Mouse (Mus musculus) hindbrain, embryonic 16.5 days (tissue): Measurements from ENCODE around the gene Duoxa2. TPM values are rescaled to one million over a fixed set of nuclear protein-coding genes. Genes with fewer than 3 reads are reported as not detected.
A peak's percentile ranks its signal among the peaks of the same experiment; 100 is the strongest.

Source experiments
- ATAC-seq: fragments of 200-750 bp; cut with Nextera tagmentation; 2 replicates; pipeline ENCODE4 v1.8.0; 2017; ENCODE audit warnings: moderate TSS enrichment, moderate library complexity
- H3K27ac ChIP-seq: fragments of 300-500 bp; sonication (generic); 2 replicates; pipeline ENCODE4 v1.5.1; 2014; ENCODE audit warnings: low read depth, mild to moderate bottlenecking, control low read depth, low read length, moderate library complexity
- H3K27me3 ChIP-seq: fragments of 300-500 bp; sonication (generic); replicated peaks from 2 replicates; pipeline ENCODE4 v1.6.1; 2014; ENCODE audit warnings: low read length; ENCODE audit not compliant: control insufficient read depth, insufficient read depth
- H3K36me3 ChIP-seq: fragments of 300-500 bp; sonication (generic); 2 replicates; pipeline ENCODE4 v1.6.1; 2014; ENCODE audit warnings: mild to moderate bottlenecking, low read length, moderate library complexity, mixed read lengths; ENCODE audit not compliant: control insufficient read depth, insufficient read depth
- H3K4me1 ChIP-seq: fragments of 300-500 bp; sonication (generic); 2 replicates; pipeline ENCODE4 v1.6.1; 2014; ENCODE audit warnings: low read depth, low read length; ENCODE audit not compliant: control insufficient read depth, insufficient read depth
- H3K4me2 ChIP-seq: fragments of 300-500 bp; sonication (generic); 2 replicates; pipeline ENCODE4 v1.6.1; 2014; ENCODE audit warnings: mild to moderate bottlenecking, low read length, control low read depth, moderate library complexity
- H3K4me3 ChIP-seq: fragments of 300-500 bp; sonication (generic); 2 replicates; pipeline ENCODE4 v1.5.1; 2014; ENCODE audit warnings: mild to moderate bottlenecking, low read length, control low read depth, moderate library complexity
- H3K9ac ChIP-seq: fragments of 300-500 bp; sonication (generic); 2 replicates; pipeline ENCODE4 v1.6.1; 2014; ENCODE audit warnings: low read depth, mild to moderate bottlenecking, control low read depth, low read length, moderate library complexity
- H3K9me3 ChIP-seq: fragments of 300-500 bp; sonication (generic); 2 replicates; pipeline ENCODE4 v1.6.1; 2014; ENCODE audit warnings: mild to moderate bottlenecking, low read length, moderate library complexity; ENCODE audit not compliant: control insufficient read depth
- WGBS: fragments of 180-500 bp; shearing (Covaris S2); extraction: QIAGEN DNeasy Blood & Tissue Kit; methylation state at CpG from one replicate; pipeline ENCODE4 v1.1.7; 2014; 5-methylcytosine and 5-hydroxymethylcytosine counted together
- polyA plus RNA-seq: library from polyadenylated mRNA; unstranded; fragments of >200 nt; fragmentation: Nextera tagmentation; extraction: Ambion mirVana; gene quantifications from 2 replicates; pipeline ENCODE4 v1.2.1, GENCODE M21; 2015

Duoxa2 gene
- polyA plus RNA-seq = 0.19 and 0.36 TPM in 2 replicates

- Histone ChIP-seq H3K27ac (no peak within 1 kb of the TSS), H3K27me3 (peaks cover 43% of the 10 kb centered on the region), H3K4me2 (peak within 1 kb of the TSS; percentile 48), H3K4me1 (peaks cover 39% of the 10 kb centered on the region), H3K36me3 (no peaks in the 10 kb centered on the region), H3K9me3 (no peaks in the 10 kb centered on the region), H3K9ac (no peak within 1 kb of the TSS), H3K4me3 (peak within 1 kb of the TSS; percentile 30)
- no peak for ATAC-seq
- WGBS = under 1% methylated on average over 43 of the region's 43 CpGs
These were observed at the start of gene Duoxa2 for GRCm38 (mm10) chr2:122298596-122299490. Gene Duoxa2 (plus strand): TSS chr2:122298900.

GRCm38 (mm10) chr2:122255997-122256396 is 42.7 kb upstream of the Duoxa2 start:
- no peak overlapping the region for H3K9ac ChIP-seq
- H3K4me2 ChIP-seq = no peak overlapping the region
- no peak for ATAC-seq
- no peaks in the 10 kb centered on the region for H3K27me3 ChIP-seq
- 93% methylated on average over 5 of the region's 5 CpGs for WGBS
- H3K27ac ChIP-seq = no peak overlapping the region
- H3K4me1 ChIP-seq = no peaks in the 10 kb centered on the region
- no peaks in the 10 kb centered on the region for H3K36me3 ChIP-seq
- no peak overlapping the region for H3K4me3 ChIP-seq
- no peaks in the 10 kb centered on the region for H3K9me3 ChIP-seq

- Histone ChIP-seq H3K27me3 (no peaks in the 10 kb centered on the region), H3K36me3 (no peaks in the 10 kb centered on the region), H3K4me2 (no peak overlapping the region), H3K4me1 (peaks cover 5% of the 10 kb centered on the region), H3K9me3 (no peaks in the 10 kb centered on the region), H3K4me3 (no peak overlapping the region), H3K9ac (no peak overlapping the region), H3K27ac (no peak overlapping the region)
- 92% methylated on average over 5 of the region's 5 CpGs for WGBS
- ATAC-seq = no peak
These were observed 38.0 kb upstream of the Duoxa2 start for GRCm38 (mm10) chr2:122260729-122261128.

GRCm38 (mm10) chr2:122264690-122265089 is 34.0 kb upstream of the Duoxa2 start:
- Histone ChIP-seq H3K4me1 (peaks cover 5% of the 10 kb centered on the region), H3K9me3 (no peaks in the 10 kb centered on the region), H3K27me3 (no peaks in the 10 kb centered on the region), H3K9ac (no peak overlapping the region), H3K27ac (no peak overlapping the region), H3K36me3 (no peaks in the 10 kb centered on the region), H3K4me2 (no peak overlapping the region), H3K4me3 (no peak overlapping the region)
- 47% methylated on average over 3 of the region's 3 CpGs for WGBS
- peak; percentile 89 for ATAC-seq

GRCm38 (mm10) chr2:122266407-122267193 is 32.1 kb upstream of the Duoxa2 start:
- Histone ChIP-seq H3K27ac (no peak overlapping the region), H3K9me3 (no peaks in the 10 kb centered on the region), H3K9ac (no peak overlapping the region), H3K27me3 (no peaks in the 10 kb centered on the region), H3K4me3 (no peak overlapping the region), H3K4me1 (peaks cover 5% of the 10 kb centered on the region), H3K36me3 (no peaks in the 10 kb centered on the region), H3K4me2 (no peak overlapping the region)
- WGBS = 91% methylated on average over 7 of the region's 7 CpGs
- ATAC-seq = no peak

- Histone ChIP-seq H3K9me3 (no peaks in the 10 kb centered on the region), H3K4me1 (no peaks in the 10 kb centered on the region), H3K27ac (no peak overlapping the region), H3K9ac (no peak overlapping the region), H3K4me3 (no peak overlapping the region), H3K36me3 (no peaks in the 10 kb centered on the region), H3K4me2 (no peak overlapping the region), H3K27me3 (no peaks in the 10 kb centered on the region)
- ATAC-seq = no peak
- 90% methylated on average over 3 of the region's 3 CpGs for WGBS
These were observed 19.9 kb upstream of the Duoxa2 start for GRCm38 (mm10) chr2:122278769-122279168.

- Histone ChIP-seq H3K4me2 (no peak overlapping the region), H3K36me3 (no peaks in the 10 kb centered on the region), H3K4me1 (no peaks in the 10 kb centered on the region), H3K9me3 (no peaks in the 10 kb centered on the region), H3K9ac (no peak overlapping the region), H3K27me3 (no peaks in the 10 kb centered on the region), H3K4me3 (no peak overlapping the region), H3K27ac (no peak overlapping the region)
- ATAC-seq = no peak
- WGBS = 83% methylated on average over 9 of the region's 9 CpGs
These were observed 14.6 kb upstream of the Duoxa2 start for GRCm38 (mm10) chr2:122284091-122284490.

GRCm38 (mm10) chr2:122286137-122286536 is 12.6 kb upstream of the Duoxa2 start:
- no peaks in the 10 kb centered on the region for H3K36me3 ChIP-seq
- H3K4me3 ChIP-seq = no peak overlapping the region
- ATAC-seq = no peak
- H3K27ac ChIP-seq = no peak overlapping the region
- 57% methylated on average over 7 of the region's 7 CpGs for WGBS
- no peaks in the 10 kb centered on the region for H3K27me3 ChIP-seq
- H3K4me1 ChIP-seq = no peaks in the 10 kb centered on the region
- no peaks in the 10 kb centered on the region for H3K9me3 ChIP-seq
- no peak overlapping the region for H3K9ac ChIP-seq
- no peak overlapping the region for H3K4me2 ChIP-seq

- H3K36me3 ChIP-seq = no peaks in the 10 kb centered on the region
- H3K9ac ChIP-seq = no peak overlapping the region
- H3K27me3 ChIP-seq = peaks cover 40% of the 10 kb centered on the region
- peaks cover 20% of the 10 kb centered on the region for H3K4me1 ChIP-seq
- no peak overlapping the region for H3K27ac ChIP-seq
- H3K9me3 ChIP-seq = no peaks in the 10 kb centered on the region
- H3K4me3 ChIP-seq = no peak overlapping the region
- no peak overlapping the region for H3K4me2 ChIP-seq
- no peak for ATAC-seq
- WGBS = 3% methylated on average over 7 of the region's 7 CpGs
These were observed 3.8 kb upstream of the Duoxa2 start for GRCm38 (mm10) chr2:122294916-122295315.
